Mouse (Mus musculus) midbrain, postnatal 0 days (tissue): ENCODE data around the gene Thop1. TPM values are rescaled to one million over a fixed set of nuclear protein-coding genes. Genes with fewer than 3 reads are reported as not detected.

Experiments used
- ATAC-seq: fragments of 200-750 bp; cut with Nextera tagmentation; 2 replicates; pipeline ENCODE4 v1.8.0; 2017; ENCODE audit warnings: moderate number of reproducible peaks, mild to moderate bottlenecking, moderate TSS enrichment, moderate library complexity; ENCODE audit not compliant: low FRiP score
- DNase-seq: peaks from one replicate; pipeline ENCODE4 v3.0.0-alpha.2; 2015; ENCODE audit warnings: low spot score
- H3K27ac ChIP-seq: fragments of 300-500 bp; sonication (generic); 2 replicates; pipeline ENCODE4 v1.5.1; 2014; ENCODE audit warnings: low read depth, mild to moderate bottlenecking, low read length, mixed read lengths
- H3K27me3 ChIP-seq: fragments of 300-500 bp; sonication (generic); 2 replicates; pipeline ENCODE4 v1.6.1; 2014; ENCODE audit warnings: low read length, control low read depth, mixed read lengths; ENCODE audit not compliant: insufficient read depth
- H3K36me3 ChIP-seq: fragments of 300-500 bp; sonication (generic); 2 replicates; pipeline ENCODE4 v1.6.1; 2014; ENCODE audit warnings: low read length, control low read depth, mixed read lengths; ENCODE audit not compliant: insufficient read depth
- H3K4me1 ChIP-seq: fragments of 300-500 bp; sonication (generic); 2 replicates; pipeline ENCODE4 v1.6.1; 2014; ENCODE audit warnings: mild to moderate bottlenecking, control low read depth, antibody characterized with exemption, low read length, mixed read lengths; ENCODE audit not compliant: insufficient read depth
- H3K4me2 ChIP-seq: fragments of 300-500 bp; sonication (generic); 2 replicates; pipeline ENCODE4 v1.6.1; 2014; ENCODE audit warnings: low read depth, mild to moderate bottlenecking, low read length, mixed read lengths; ENCODE audit not compliant: poor library complexity, severe bottlenecking
- H3K4me3 ChIP-seq: fragments of 300-500 bp; sonication (generic); 2 replicates; pipeline ENCODE4 v1.5.1; 2014; ENCODE audit warnings: low read depth, mild to moderate bottlenecking, low read length, moderate library complexity
- H3K9ac ChIP-seq: fragments of 300-500 bp; sonication (generic); replicated peaks from 2 replicates; pipeline ENCODE4 v1.6.1; 2014; ENCODE audit warnings: mild to moderate bottlenecking, low read length, moderate library complexity, mixed read lengths; ENCODE audit not compliant: poor library complexity, severe bottlenecking
- H3K9me3 ChIP-seq: fragments of 300-500 bp; sonication (generic); 2 replicates; pipeline ENCODE4 v1.6.1; 2016; ENCODE audit warnings: low read length, control low read depth
- CTCF ChIP-seq: IDR thresholded peaks from 2 replicates; pipeline ENCODE4 v1.5.1; 2016; ENCODE audit warnings: antibody characterized with exemption, mild to moderate bottlenecking
- WGBS: fragments of 180-500 bp; shearing (Covaris S2); extraction: QIAGEN DNeasy Blood & Tissue Kit; methylation state at CpG from one replicate; pipeline ENCODE4 v1.1.7; 2014; 5-methylcytosine and 5-hydroxymethylcytosine counted together
- polyA plus RNA-seq: library from polyadenylated mRNA; unstranded; fragments of >200 nt; fragmentation: Nextera tagmentation; extraction: Ambion mirVana; gene quantifications from 2 replicates; pipeline ENCODE4 v1.2.1, GENCODE M21; 2015
- total RNA-seq: library from RNA; depleted of rRNA; stranded (reverse); fragments of >200 nt; gene quantifications from 2 replicates; pipeline ENCODE4 v1.2.3, GENCODE M21; 2014

Gene Thop1
- total and polyA plus RNA-seq, 2 experiments from 2014 or later: 35.2 to 67.1 TPM

- no peak for DNase-seq
Measured at GRCm38 (mm10) chr10:81025639-81026275, 44.1 kb upstream of the Thop1 start, which contains the start of gene Diras1. Gene Diras1 (minus strand): TSS chr10:81025662.

DNA sequence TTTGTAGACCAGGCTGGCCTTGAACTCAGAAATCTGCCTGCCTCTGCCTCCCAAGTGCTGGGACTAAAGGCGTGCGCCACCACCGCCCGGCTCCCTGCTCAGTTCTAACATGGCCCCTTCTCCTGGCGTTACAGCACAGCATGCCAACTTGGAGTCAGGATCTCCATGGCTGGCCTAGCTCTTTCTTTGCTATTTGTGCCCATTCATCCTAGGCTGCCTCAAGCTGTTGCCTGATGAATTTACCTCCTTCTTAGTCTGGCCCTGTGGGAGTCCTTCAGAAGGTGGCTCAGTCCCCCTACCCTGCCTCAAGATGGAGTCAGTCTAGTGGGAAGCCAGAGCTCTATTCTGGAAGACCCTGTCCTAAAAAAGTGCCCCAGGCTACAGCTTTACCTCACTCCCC is 43.0 kb upstream of the Thop1 start:
- no peak for TF ChIP-seq CTCF
- no peak overlapping the region for H3K27ac ChIP-seq
- no peak overlapping the region for H3K4me2 ChIP-seq
- peaks cover 14% of the 10 kb centered on the region for H3K4me1 ChIP-seq
- DNase-seq (no peak), ATAC-seq (no peak)
- no peak overlapping the region for H3K9ac ChIP-seq
- no peak overlapping the region for H3K4me3 ChIP-seq
- WGBS: 95% methylated on average over 5 of the region's 5 CpGs
- no peaks in the 10 kb centered on the region for H3K9me3 ChIP-seq
- no peaks in the 10 kb centered on the region for H3K27me3 ChIP-seq
- peaks cover 21% of the 10 kb centered on the region for H3K36me3 ChIP-seq

More at GRCm38 (mm10) chr10:81025639-81026275, 44.1 kb upstream of the Thop1 start, which contains the start of gene Diras1:
- peak; percentile 50 for TF ChIP-seq CTCF
- peak; percentile 45; the same call in 1 of the 2 replicates for ATAC-seq
- Histone ChIP-seq H3K4me3 (peak within 1 kb of the TSS; percentile 52), H3K27ac (peak within 1 kb of the TSS; percentile 69), H3K27me3 (no peaks in the 10 kb centered on the region), H3K9ac (peak within 1 kb of the TSS; percentile 85), H3K36me3 (peaks cover 10% of the 10 kb centered on the region), H3K4me2 (peak within 1 kb of the TSS; percentile 87), H3K4me1 (peaks cover 16% of the 10 kb centered on the region), H3K9me3 (no peaks in the 10 kb centered on the region)
- WGBS: 38% methylated on average over 12 of the region's 12 CpGs

GRCm38 (mm10) chr10:81027331-81027730 is 42.5 kb upstream of the Thop1 start:
- H3K27ac ChIP-seq: no peak overlapping the region
- peaks cover 25% of the 10 kb centered on the region for H3K36me3 ChIP-seq
- WGBS: 70% methylated on average over 4 of the region's 4 CpGs
- no peak overlapping the region for H3K4me2 ChIP-seq
- H3K9me3 ChIP-seq: no peaks in the 10 kb centered on the region
- peaks cover 12% of the 10 kb centered on the region for H3K4me1 ChIP-seq
- TF ChIP-seq CTCF: no peak
- H3K9ac ChIP-seq: no peak overlapping the region
- ATAC-seq (no peak), DNase-seq (no peak)
- no peaks in the 10 kb centered on the region for H3K27me3 ChIP-seq
- no peak overlapping the region for H3K4me3 ChIP-seq

DNA sequence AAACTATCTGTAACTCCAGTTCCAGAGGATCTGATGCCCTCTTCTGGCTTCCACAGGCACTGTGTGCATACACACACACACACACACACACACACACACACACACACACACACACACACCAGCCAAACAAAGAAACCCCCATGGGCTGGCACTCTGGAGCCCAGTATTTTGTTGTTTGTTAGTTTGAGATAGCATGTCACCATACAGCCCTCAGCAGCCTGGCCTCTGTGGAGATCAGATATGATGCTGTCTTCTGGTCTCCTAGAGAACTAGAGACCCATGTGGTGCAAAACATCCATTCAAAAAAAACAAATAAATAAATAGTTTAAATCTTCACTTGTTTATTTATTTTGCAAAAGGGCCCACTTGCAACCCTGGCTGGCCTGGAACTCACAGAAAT is 41.6 kb upstream of the Thop1 start:
- peak; percentile 13; the same call in 1 of the 2 replicates for TF ChIP-seq CTCF
- no peak for ATAC-seq

GRCm38 (mm10) chr10:81029031-81029430 is 40.8 kb upstream of the Thop1 start:
- Histone ChIP-seq H3K4me1 (peaks cover 10% of the 10 kb centered on the region; the same call in 1 of the 2 replicates), H3K9me3 (no peaks in the 10 kb centered on the region), H3K27ac (no peak overlapping the region), H3K4me2 (no peak overlapping the region), H3K9ac (no peak overlapping the region), H3K4me3 (no peak overlapping the region), H3K27me3 (no peaks in the 10 kb centered on the region), H3K36me3 (peaks cover 36% of the 10 kb centered on the region)
- no peak for DNase-seq
- ATAC-seq: no peak
- 65% methylated on average over 10 of the region's 10 CpGs for WGBS
- TF ChIP-seq CTCF: no peak

More for the DNA sequence above, 41.6 kb upstream of the Thop1 start:
- no peak overlapping the region for H3K4me2 ChIP-seq
- peaks cover 34% of the 10 kb centered on the region for H3K36me3 ChIP-seq
- H3K9ac ChIP-seq: no peak overlapping the region
- DNase-seq: no peak
- peaks cover 12% of the 10 kb centered on the region for H3K4me1 ChIP-seq
- no peaks in the 10 kb centered on the region for H3K9me3 ChIP-seq
- no peaks in the 10 kb centered on the region for H3K27me3 ChIP-seq
- H3K4me3 ChIP-seq: no peak overlapping the region
- no peak overlapping the region for H3K27ac ChIP-seq

DNA sequence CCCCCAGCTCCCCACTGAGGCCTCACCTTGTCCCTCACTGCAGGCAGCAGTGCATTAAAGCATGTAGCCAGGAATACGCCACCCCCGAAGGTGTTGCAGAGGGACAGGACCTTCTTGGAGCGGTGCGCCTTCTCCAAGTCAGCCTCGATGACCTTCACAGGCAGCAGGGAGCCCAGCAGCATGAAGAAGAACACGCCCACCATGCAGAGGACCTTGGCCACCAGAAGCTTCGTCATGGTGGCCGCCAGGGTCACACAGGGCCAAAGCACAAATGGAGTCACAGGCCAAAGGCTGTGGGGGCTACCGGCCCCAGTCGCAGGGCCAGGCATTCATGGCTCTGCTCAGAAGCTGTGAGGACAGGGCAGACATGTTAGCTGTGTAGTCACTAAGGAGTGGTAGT is 36.2 kb upstream of the Thop1 start:
- WGBS: 88% methylated on average over 10 of the region's 10 CpGs
- Histone ChIP-seq H3K9me3 (no peaks in the 10 kb centered on the region), H3K4me1 (no peaks in the 10 kb centered on the region), H3K27ac (no peak overlapping the region), H3K36me3 (peaks cover 36% of the 10 kb centered on the region), H3K9ac (no peak overlapping the region), H3K27me3 (no peaks in the 10 kb centered on the region), H3K4me3 (no peak overlapping the region), H3K4me2 (no peak overlapping the region)
- ATAC-seq (no peak), DNase-seq (no peak)
- no peak for TF ChIP-seq CTCF
